Mouse (Mus musculus): ENCODE results near the gene Sys1.

DNA sequence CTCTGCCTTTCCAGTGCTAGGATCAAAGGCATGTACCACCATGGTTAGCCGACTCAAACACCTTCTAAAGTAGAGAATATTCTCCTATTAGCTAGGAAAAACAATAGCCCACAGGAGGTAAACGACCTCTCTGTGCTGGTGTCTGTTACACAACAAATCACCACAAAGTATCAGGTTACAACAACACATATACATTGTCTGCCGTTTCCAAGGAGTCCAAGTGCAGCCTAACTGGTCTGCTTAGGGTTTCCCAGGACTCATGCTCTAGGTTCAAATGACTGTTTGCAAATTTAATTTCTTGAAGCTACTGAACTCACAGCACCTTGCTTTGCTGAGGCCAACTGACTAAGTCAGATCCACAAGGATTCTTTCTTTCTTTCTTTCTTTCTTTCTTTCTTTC, 37.3 kb upstream of the Sys1 start:
- TF ChIP-seq POLR2A (IDR thresholded peaks at IDR 0.05; ENCODE audit: insufficient read depth, low read depth, low read length) (no peak), CTCF (IDR thresholded peaks at IDR 0.05; ENCODE audit: insufficient read depth, low read depth, low read length) (no peak)

Measured in olfactory bulb, adult 2 months (tissue).